Mouse (Mus musculus) adrenal gland, postnatal 36 days (tissue): Measurements from ENCODE around the gene Antxr2. TPM values are rescaled to one million over a fixed set of nuclear protein-coding genes. Genes with fewer than 3 reads are reported as not detected.

Experiments
- DNase-seq, 2 experiments: peaks; one replicate each; pipeline ENCODE4 v3.0.0; 2021; ENCODE audit warnings: mixed read lengths in 1 of 2
- long read RNA-seq, 2 experiments: library from polyadenylated mRNA; stranded (forward); transcript quantifications; one replicate each; pipeline ENCODE4 v2.0.0; 2021; ENCODE audit warnings: borderline sequencing depth in 2 of 2
- total RNA-seq, 2 experiments: library from RNA; stranded (reverse); gene quantifications; 2 replicates each; pipeline ENCODE4 v1.2.3; 2021

The Antxr2 gene
- 10 to 100 TPM; 39.8 to 41.5 TPM for total RNA-seq
- long read RNA-seq, experiment 1, full-length matches to known transcripts: 55 of 67 reads
- long read RNA-seq, experiment 1, partial matches to known transcripts: 2 of 67 reads
- long read RNA-seq, experiment 1, other reads (novel, unspliced or antisense): 10 of 67 reads
- long read RNA-seq, experiment 2, full-length matches to known transcripts: 11 of 13 reads
- long read RNA-seq, experiment 2, partial matches to known transcripts: 1 of 13 reads
- long read RNA-seq, experiment 2, other reads (novel, unspliced or antisense): 1 of 13 reads

DNA sequence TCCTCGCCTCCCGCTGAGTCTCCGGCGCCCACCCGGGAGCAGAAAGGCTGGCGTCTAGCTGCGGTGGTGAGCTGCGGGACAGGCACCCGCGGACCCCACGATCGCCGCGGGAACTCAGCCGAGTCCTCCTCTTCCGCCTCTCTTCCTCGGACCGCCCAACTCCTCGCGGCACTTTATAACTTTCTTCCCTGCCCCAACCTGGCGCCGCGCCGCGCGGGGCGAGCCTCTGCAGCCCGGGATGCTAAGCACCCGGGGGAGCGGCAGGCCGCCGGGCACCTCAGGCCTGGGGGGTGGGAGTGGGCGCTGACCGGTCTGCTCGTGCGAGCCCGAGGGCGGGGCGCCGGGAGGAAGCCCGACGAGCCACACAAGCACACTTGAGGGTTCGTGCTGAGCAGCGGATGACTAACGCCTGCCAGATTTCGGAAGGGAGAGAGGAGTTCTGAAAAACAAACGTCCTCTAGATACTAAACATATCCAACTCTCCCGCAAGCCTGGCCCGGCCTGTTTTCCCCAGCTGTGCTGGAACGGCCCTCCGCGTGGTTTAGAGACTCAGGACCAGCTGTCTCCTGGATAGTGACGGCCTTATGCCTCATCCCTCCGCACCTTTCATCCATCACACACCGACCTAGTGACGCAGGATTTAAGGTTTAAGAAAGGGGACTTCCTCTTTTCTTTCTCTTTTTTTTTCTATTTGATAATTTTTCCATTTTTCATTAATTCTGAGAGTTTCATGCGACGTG, at the start of gene Antxr2:
Gene Antxr2 (minus strand): TSS at position 142 of the 740 bp plus-strand sequence.
- peak; percentile 82 to 88 for DNase-seq

DNA sequence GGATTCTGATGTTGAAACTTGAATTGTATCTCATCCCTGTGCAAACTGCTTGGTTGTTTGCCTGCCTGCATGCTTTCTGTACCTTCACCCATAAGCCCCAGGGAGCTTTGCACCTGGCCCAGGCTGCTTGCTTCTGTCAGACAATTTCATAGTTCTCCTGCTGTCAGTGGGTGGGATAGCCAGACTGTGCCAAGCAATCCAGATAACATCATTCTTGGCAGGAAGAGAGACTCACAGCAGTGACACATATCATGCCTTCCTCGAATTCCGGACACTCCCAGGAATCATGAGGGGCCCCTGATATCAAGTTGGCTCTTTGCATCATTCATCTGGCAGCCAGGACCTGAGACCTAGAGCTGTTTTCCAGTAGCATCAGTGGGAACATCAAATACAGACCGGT, 45.8 kb upstream of the Antxr2 start:
- no peak for DNase-seq

DNA sequence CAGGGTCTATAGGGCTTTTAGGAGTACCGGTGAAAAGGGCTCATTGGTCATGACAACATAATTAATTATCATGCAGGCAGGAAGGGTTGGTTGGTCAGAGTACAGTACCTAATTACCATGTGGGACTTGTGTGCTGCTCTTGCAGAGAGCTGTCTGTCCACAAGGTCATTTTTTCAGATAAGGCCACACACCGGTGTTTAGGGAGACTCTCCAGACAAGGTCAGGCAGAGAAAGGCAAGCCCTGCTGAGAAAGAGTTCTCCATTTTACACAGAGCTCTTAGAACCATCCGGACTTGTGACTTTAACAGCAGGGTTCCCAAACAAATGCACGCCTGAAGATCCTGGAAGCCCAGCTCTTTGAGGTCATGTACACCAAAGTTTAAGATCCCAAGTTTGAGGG, 38.3 kb upstream of the Antxr2 start:
- no peak for DNase-seq

DNA sequence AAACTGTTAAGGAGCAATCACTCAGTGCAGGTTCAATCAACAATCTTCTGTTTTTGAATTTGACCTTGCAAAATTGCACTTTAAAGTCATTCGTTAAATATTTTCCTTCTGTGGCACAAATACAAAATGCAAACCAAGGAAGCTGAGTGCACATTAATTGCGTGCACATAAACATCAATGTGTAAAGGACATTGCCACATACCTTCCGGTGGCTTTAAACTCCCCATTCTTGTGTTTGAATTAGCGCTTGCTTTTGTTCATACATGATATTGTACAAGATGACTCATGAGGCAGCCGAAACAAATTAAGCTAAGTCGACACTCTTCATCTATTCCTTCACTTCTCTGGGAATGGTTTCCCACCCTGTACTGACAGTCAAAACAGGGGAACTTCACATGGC, 24.4 kb upstream of the Antxr2 start:
- DNase-seq: no peak

DNA sequence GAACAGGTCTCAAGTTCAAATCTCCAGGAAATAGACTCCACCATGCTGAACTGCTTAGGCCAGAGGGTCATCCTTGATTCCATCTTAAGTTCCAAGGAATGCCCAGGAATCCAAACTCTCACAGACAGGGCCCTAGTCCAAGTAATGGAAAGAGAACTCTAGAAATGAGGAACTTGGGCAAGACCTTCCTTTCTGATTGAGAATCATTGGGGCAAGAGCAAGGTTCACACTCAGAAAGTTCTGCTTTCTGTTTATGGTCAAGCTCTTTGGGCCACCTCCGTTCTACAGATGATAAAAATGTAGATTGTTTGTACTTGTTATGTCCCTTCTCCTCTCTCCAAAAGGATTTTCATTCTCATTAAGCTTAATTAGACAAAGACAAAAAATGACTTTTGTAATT, 24.0 kb upstream of the Antxr2 start:
- no peak for DNase-seq

DNA sequence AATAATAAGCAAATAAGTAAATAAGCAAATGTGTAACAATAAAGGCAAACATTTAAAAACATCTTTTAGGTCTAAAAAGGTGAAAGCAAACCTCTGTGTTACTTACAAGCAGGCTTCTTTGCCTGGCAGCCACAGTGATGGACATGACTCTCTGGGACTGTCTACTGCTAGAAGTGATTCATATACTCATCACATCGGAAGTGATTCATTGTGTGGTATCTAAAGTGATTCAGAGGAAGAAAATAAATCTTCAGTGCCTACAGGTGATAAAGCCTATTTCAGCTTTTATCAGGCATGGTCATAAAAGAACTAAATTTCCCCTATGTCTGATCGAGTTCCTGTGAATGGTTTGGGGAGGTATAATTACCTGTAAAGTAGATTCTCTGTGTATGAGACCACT, 4.1 kb upstream of the Antxr2 start:
- peak in 1 of 2 experiments; percentile 18 for DNase-seq

DNA sequence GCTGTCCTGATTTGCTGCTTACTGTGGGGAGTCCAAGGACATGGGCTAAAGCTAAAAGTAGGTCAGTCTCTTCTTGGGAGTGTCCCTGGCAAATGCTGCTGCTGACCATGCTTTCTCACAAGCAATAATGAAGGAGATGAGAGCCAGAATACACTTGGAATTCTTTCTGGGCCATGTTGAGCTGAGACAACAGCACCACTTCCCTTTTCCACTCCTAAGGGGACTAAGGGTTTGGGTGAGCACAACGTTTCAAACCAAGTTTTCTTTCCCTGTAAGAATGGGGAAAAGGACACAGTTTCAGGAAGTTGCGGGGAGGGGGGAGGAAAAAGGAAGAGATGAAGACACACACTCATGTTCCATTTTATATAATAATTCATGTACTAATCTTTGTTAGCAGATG, 3.4 kb upstream of the Antxr2 start:
- no peak for DNase-seq

DNA sequence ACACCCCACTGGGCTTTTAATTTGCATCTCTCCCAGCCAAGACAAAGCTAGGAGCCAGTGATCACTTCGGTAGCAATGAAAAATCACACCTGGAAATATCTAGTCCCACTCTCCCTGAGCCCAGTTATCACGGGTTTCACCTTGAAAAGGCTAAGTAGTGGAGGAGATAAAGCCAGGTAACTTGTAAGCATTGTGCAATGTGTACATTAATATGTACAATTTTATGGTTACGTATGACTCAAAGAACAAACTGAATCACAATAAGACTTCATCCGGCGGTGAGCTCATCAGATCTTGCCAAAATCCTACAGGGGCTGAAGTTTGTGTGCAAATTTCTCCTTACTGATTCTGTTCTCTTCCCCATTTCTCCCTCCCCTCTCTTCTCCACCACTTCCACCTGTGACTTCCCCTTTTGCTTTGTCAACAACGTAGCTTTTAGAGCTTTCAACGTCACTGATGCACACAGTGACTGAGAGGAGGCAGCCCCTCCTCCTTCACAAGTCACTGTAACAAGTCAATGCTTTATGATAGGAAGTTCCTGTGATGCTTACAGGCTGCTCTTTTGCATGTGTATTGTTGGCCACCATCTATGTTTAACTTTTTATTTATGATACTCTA, 2.1 kb upstream of the Antxr2 start:
- no peak for DNase-seq

DNA sequence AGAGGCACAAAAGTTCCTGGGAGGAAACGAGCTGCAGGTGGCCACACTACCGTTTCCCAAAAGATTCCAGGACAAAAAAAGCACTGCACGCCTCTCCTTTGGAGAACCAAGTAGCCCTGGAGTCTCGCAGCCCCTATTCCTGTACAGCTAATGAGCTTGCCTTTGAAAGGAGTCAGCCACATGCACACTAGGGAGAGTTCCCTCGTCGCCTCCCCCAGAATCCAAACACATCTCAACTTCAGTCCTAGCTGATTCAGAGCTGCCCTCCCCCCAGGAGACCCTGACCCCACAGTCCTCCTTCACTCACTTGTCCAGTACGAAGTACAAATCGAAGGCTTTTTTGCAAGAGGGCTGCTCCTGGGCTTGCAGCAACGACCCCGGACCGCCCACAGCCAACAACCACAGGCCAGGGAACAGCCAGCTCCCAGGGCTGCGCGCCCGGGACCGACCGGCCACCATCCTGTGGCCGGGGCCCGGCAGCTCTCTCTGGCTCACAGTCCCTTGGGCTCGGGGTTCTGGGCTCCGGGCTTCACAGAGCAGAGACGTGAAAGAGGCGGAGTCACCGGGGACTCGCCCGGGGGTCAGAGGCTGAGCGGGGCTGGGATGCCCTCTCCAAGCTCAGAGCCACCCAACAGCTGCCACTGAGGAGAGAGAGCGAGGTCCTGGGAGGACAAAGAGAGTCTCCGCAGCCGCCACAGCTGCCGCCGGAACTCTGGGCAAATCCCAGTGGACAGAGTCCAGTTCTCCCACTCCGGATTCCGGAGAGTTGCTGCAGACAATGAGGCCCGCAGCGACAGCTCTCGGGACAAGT, 547 bp downstream of the Antxr2 start:
- DNase-seq: peak; percentile 71 to 79

DNA sequence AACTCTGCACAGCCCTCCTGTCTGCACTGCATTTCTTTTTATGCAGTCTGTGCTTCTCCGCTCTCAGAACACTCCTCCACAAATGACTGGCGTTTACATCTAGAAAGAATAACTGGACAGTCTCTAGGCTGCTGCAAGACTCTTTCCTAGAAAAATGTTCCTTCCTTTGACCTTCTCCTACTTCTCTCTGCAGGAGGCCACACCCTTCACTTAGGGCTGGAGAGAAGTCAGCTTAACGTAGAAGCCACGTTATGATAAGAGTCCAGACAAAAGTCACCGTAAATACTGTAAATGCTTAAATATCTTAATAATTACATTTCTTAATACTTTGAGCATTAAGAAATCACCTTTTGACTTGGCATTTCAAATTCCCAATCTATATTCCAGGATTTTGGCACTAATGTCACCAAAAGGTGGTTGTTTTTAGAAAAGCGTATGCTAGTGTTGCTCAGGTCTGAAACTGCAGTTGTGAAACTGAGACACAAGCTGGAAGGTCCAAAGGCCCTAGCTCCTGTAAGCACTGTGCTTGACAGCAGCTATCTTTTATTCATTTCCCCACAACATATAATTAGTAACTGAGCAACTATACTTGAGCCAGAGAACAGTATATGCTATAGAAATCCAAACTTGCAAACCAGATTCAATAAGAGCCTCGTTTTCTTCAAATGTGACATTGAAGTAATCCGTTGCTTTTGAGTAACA, 3.0 kb downstream of the Antxr2 start:
- no peak for DNase-seq

DNA sequence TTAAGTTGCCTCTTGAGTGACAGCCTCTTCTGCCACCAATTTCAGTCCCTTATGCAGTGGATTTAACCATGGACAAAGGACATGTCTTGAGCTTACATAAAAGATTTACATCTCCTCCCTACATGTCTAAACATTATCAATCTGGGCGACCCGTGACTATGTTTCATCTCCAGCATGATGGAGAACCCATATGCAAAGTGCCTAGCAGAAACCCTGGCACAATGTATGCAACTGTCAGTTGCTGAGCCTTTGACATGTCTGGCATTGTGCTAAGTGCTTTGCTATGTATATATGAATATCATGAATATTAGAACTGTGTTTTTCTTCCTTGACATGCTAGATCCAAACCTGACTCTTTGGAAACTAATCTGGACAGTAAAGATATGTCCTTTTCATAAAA, 4.9 kb downstream of the Antxr2 start:
- no peak for DNase-seq

DNA sequence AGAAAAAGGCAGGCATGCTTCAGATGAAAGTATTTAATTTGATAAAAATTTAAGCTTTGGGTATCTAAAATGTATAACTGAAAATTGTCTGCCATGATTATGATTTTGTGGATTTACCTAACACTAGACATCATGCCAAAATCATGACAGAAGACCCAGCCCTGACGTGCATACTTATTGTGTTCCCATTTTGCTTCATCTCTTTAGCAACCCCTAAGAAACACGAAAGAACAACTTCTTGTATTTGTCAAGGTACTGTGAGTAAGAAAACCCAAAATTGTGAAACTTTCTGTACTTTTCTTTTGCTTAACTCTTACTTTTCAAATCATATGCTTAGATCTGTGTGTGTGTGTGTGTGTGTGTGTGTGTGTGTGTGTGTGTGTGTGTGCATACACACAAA, 6.3 kb downstream of the Antxr2 start:
- no peak for DNase-seq

DNA sequence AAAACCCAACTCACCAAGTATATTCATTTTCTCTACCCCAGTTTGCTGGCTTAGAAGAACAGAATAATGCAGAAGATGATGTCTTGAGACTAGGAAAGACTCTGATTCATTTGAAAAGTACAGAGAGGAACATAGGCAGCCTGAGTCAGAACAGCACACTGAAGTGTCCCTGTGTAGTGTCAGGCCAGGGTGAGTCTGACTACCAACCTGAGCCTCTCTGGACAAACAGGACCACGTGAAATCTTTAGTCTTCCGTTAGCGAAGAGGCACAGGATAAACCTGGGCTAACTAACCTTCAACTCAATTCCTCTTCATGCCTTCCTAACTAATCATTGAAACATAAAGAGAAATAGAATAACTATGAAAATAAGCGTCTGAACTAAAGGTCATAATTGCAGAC, 9.3 kb downstream of the Antxr2 start:
- no peak for DNase-seq

DNA sequence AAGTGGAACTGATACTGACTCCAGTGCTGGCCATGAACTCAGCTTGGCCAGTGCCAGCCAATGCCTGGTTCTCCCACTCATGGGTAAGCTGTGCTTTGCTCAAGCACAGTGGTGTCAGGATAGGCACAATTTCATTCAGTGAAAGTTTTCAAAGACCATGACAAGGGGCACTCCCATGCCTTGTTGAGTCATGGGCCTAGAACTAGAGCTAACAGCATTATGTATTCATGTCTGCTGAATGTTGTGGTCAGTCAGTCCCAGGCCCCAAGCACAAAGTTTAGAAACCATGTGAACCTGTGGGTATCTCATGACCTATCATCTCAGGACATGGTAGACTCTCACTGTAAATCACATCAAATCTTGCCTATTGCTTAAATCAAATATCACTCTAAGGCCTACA, 10.2 kb downstream of the Antxr2 start:
- no peak for DNase-seq

DNA sequence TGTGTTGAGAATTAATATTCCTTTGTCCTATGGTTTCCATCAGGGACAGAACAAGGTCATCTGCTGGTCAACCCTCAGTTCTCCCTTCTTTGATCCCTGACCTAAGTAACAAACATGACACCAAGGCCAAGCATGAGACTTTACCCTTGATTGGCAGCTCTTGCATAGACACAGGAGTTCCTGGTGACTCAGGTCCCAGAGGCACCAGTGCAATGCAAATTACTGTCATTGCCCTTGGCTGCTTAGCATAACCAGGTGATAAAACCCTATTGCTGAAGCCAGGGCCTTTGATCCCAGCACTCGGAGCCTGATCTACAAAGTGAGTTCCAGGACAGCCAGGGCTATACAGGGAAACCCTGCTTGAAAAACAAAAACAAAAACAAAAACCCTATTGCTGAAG, 11.4 kb downstream of the Antxr2 start:
- no peak for DNase-seq

DNA sequence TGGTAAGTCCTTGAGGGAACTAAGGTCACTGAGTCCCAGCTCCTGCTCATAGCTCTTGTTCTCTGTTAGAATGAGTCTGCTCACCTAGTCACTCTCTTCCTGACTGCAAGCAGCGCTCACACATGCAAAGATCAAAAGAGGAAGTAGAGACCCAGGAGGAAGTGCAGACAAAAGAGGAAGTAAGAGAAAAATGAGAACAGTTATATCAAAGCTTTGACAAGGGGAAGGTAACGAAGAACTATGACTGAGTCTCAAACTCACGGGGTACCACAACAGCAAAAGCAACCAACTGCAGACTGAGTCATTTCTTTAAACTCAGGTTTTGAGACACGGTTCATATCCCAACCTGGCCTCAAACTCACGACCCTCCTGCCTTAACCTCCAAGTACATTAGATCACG, 12.7 kb downstream of the Antxr2 start:
- no peak for DNase-seq

DNA sequence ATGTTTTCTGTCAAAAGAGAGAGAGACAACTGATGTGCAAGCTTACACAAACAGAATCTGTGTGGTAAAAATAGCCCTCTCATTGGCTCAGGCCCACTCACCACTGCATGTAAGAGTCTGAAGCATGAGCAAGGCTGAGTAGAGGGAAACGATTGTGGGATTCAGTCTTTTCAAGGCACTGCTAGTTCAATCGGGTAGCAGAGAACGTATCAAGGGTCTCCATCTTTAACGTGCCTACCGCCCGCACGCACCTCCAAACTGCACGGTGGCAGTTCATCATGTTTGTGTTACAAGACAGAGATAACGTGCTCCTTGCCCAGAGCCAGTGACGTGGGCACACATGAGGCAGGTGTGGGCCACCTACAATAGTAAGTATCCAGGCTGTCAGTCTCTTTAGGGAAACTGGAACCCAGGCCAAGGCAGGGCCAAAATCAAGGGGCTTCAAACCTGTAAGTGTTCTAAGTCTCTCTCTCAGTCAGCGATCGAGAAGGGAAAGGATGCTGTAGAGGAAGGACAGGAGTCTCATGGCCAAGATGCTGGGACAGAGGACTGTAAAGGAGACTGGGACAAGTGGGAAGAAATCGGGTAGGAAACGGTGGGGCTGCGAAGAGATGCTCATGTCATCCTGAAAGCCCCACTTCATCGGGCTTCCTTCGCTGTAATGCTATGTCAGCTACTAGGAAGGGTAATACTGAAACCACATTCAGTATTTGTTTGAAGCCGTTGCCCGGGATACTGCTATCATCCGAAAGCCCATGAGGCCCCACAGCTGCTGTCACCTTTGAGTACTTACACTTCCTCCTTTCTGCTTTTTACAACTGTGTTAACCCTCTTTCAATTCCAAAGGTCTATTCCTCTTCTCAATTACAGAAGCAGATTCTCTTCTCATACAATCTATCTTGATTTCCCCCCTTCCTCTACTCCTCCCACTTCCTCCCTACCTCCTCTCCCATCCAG, 14.3 kb downstream of the Antxr2 start:
- no peak for DNase-seq

DNA sequence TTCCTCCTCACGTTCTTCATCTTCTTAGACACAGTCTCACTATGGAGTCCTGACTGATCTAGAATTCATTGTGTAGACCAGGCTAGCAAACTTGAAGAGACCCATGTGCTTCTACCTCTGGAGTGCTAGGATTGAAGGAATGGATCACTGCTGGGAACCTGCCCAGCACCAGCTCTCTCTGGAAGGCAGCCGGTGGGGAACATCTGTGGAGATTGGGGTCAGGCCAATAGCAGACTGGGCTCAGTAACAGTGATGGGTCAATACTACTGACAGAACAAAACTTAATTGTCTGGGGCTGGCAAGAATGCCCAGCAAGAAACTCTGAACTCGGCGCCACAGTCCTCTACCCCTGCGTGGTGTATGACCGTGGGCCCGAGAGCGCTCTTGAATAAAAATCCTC, 25.1 kb downstream of the Antxr2 start:
- no peak for DNase-seq

DNA sequence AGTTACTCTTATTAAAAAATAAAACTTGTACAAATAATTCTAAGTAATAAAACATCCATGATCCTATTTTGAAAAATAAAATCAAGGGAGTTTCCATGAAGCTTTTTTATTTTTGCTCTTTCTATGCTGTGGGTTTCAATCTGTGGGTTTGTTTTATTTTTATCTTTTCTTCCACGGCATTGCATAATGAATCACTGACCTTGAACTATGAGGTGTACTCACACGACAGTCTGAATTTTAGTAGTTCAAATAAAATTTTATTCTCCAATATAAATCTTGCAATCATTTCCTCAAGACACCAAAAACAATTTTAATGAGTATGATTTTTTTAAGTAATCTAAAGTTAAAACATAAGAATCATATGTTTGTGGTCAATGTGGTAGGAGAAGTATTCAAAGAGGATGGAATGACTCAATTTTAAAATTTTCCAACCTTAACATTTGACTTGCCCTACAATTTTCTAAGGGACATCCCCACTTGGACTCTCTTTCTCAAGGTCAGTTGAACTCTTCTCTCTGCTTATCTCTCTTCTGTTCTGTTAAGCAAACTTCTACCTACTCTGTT, 31.5 kb downstream of the Antxr2 start:
- DNase-seq: peak in 1 of 2 experiments; percentile 23

DNA sequence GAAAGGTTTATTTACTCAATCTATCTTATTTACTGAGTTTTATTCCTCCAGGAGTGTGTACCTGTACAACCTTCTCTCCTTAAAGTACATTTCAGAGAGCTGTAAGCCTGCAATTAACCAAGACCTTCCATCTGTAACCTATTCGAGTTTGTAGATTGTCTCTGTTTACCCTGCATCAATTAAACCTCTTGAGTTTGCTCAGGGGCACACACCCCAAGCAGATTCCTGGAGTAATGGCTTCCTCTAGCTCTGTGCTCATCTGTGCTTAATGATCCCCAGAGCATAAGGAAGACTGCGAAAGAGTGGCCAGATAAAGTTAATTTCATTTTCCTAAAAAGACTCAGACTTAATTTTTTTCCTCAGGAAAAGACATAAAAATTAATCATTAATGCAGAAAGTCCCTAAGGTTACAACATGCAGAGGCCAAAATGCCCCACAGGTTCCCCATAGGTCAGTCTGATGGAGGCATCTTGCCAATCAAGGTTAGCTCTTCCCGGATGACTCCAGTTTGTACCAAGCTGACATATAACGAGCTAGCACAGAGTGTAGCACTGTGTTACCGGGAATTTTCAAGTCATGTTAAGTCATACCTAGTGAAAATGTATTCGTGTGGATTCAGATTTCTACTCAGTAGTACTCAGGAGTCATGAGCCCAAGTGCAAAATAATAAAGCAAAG, 34.2 kb downstream of the Antxr2 start:
- DNase-seq: no peak
